Mouse (Mus musculus) layer of hippocampus, adult 11-12 months (tissue): ENCODE results near the gene Tprn.
"Not testable (repeated sequence)": the region's sequence is repeated elsewhere in the genome, so short reads cannot be mapped to it uniquely, and the experiment has no call there.

Experiments
- DNase-seq: peaks from one replicate; pipeline ENCODE4 v3.0.0; 2022; ENCODE audit warnings: low spot score

The Tprn gene

GRCm38 (mm10) chr2:25237522-25237921 lies 24.9 kb upstream of the Tprn start:
- no peak for DNase-seq

- no peak for DNase-seq
These were observed 24.3 kb upstream of the Tprn start for GRCm38 (mm10) chr2:25238106-25238505.

GRCm38 (mm10) chr2:25239766-25240165 lies 22.7 kb upstream of the Tprn start:
- no peak for DNase-seq

- DNase-seq: no peak
These were observed 22.1 kb upstream of the Tprn start for GRCm38 (mm10) chr2:25240310-25240709.

GRCm38 (mm10) chr2:25240723-25241437 lies 21.5 kb upstream of the Tprn start:
- peak; percentile 65 for DNase-seq

- no peak for DNase-seq
These were observed 21.0 kb upstream of the Tprn start for GRCm38 (mm10) chr2:25241438-25241775.

- DNase-seq: no peak
These were observed 20.3 kb upstream of the Tprn start, which contains the start of the genes Rnf208 and Cysrt1 for GRCm38 (mm10) chr2:25242101-25242506. Rnf208 (plus strand) TSS chr2:25242255. Cysrt1 (minus strand) TSS chr2:25242452.

- DNase-seq: no peak
These were observed 19.1 kb upstream of the Tprn start for GRCm38 (mm10) chr2:25243342-25243741.

GRCm38 (mm10) chr2:25244144-25244543 lies 18.3 kb upstream of the Tprn start:
- DNase-seq: no peak

- DNase-seq: no peak
These were observed 16.0 kb upstream of the Tprn start, which contains the start of gene AL732309.1 for GRCm38 (mm10) chr2:25246183-25247072. AL732309.1 (minus strand) TSS chr2:25246863.

- DNase-seq: no peak
These were observed 10.1 kb upstream of the Tprn start for GRCm38 (mm10) chr2:25252331-25252730.

GRCm38 (mm10) chr2:25255284-25255779 lies 7.1 kb upstream of the Tprn start, which contains the start of gene Tmem203:
Tmem203 (plus strand) TSS chr2:25255439.
- peak; percentile 85 for DNase-seq

GRCm38 (mm10) chr2:25256443-25257109 lies 5.8 kb upstream of the Tprn start:
- DNase-seq: not testable (repeated sequence)

- not testable (repeated sequence) for DNase-seq
These were observed 5.2 kb upstream of the Tprn start for GRCm38 (mm10) chr2:25257250-25257649.

GRCm38 (mm10) chr2:25258887-25259286 lies 3.5 kb upstream of the Tprn start:
- DNase-seq: no peak

- no peak for DNase-seq
These were observed 548 bp upstream of the Tprn start for GRCm38 (mm10) chr2:25261870-25262269.

GRCm38 (mm10) chr2:25262795-25263622 lies 591 bp downstream of the Tprn start:
- DNase-seq: no peak

- no peak for DNase-seq
These were observed 1.3 kb downstream of the Tprn start for GRCm38 (mm10) chr2:25263623-25264285.

GRCm38 (mm10) chr2:25264286-25264660 lies 1.9 kb downstream of the Tprn start:
- no peak for DNase-seq

GRCm38 (mm10) chr2:25264851-25265250 lies 2.4 kb downstream of the Tprn start:
- no peak for DNase-seq
